Mouse (Mus musculus) left cerebral cortex, adult 8-10 months (tissue): ENCODE measurements around the gene Slc24a4. TPM values are rescaled to one million over a fixed set of nuclear protein-coding genes. Genes with fewer than 3 reads are reported as not detected.

ENCODE experiments used
- DNase-seq, 2 experiments: peaks; one replicate each; pipeline ENCODE4 v3.0.0; 2022; ENCODE audit warnings: low spot score in 2 of 2
- total RNA-seq, 4 experiments: library from RNA; stranded (reverse); gene quantifications; 2 replicates each; pipeline ENCODE4 v1.2.4; 2022

The Slc24a4 gene
- total RNA-seq, 4 experiments from 2014 or later = 47.2 to 53.8 (median 50.8) TPM

- DNase-seq = no peak
Observed at GRCm38 (mm10) chr12:102308001-102308456, 179.5 kb downstream of the Slc24a4 start.

- peak; percentile 27 to 82 for DNase-seq
Observed at GRCm38 (mm10) chr12:102308457-102309011, 180.0 kb downstream of the Slc24a4 start.

GRCm38 (mm10) chr12:102309099-102309799 is 180.7 kb downstream of the Slc24a4 start:
- no peak for DNase-seq

- no peak for DNase-seq
Observed at GRCm38 (mm10) chr12:102309800-102310195, 181.3 kb downstream of the Slc24a4 start.

GRCm38 (mm10) chr12:102310261-102310660 is 181.7 kb downstream of the Slc24a4 start:
- DNase-seq = no peak

- DNase-seq = no peak
Observed at GRCm38 (mm10) chr12:102311454-102311853, 182.9 kb downstream of the Slc24a4 start.

Other genes starting within 250 kb of the Slc24a4 start
- gene Trip11, start 215.5 kb upstream of the Slc24a4 start, total RNA-seq = 10 to 100 TPM; 26.5 to 29.9 (median 28.5) TPM
- gene Atxn3, start 170.5 kb upstream of the Slc24a4 start, total RNA-seq = 10 to 100 TPM; 20.2 to 27.3 (median 22.3) TPM
- gene Cpsf2, start 152.7 kb upstream of the Slc24a4 start, total RNA-seq = 10 to 100 TPM; 24.7 to 27.7 (median 27.3) TPM
- gene Rin3, start 154.3 kb downstream of the Slc24a4 start, total RNA-seq = 1 to 10 TPM; 2.7 to 5.3 (median 4.9) TPM